Comparison of ENCODE assay signal across 8 mouse cellular contexts in genomic region chr11:94161267-94161646, GRCm38 (mm10). TPM values are rescaled to one million over a fixed set of nuclear protein-coding genes. Genes with fewer than 3 reads are reported as not detected.
DNase-seq lines count a peak whose midpoint lies in the region; ATAC-seq lines count a peak whose summit lies in the region.

No protein-coding gene starts in this region.

- peak; percentile 80 for DNase-seq in 3T3-L1 (ENCODE audit: low read depth, low spot score)
- DNase-seq in NIH3T3 (ENCODE audit: low read depth) = peak; percentile 74
- no peak for DNase-seq in embryonic facial prominence, embryonic 11.5 days (ENCODE audit: low spot score)
- peak; percentile 62 to 63 for DNase-seq in heart, postnatal 10 days
- DNase-seq in kidney, postnatal 25 days = peak; percentile 86 to 94
- peak; percentile 55 for DNase-seq in lung, postnatal 14 days
- DNase-seq in thymus, postnatal 14 days = no peak

- H3K4me3 ChIP-seq in embryonic facial prominence, embryonic 11.5 days (ENCODE audit: low read depth, low read length) = no peak overlapping the region
- H3K4me3 ChIP-seq in stomach, embryonic 14.5 days (ENCODE audit: low read depth, low read length) = no peak overlapping the region

- H3K36me3 ChIP-seq in embryonic facial prominence, embryonic 11.5 days (replicated peaks; ENCODE audit: control insufficient read depth, insufficient read depth, low read depth, low read length) = no peaks in the 10 kb centered on the region
- no peaks in the 10 kb centered on the region for H3K36me3 ChIP-seq in stomach, embryonic 14.5 days (ENCODE audit: control insufficient read depth, insufficient read depth, low read length)

- 36% methylated on average over 9 of the region's 9 CpGs for WGBS in embryonic facial prominence, embryonic 11.5 days
- 29% methylated on average over 9 of the region's 9 CpGs for WGBS in stomach, embryonic 14.5 days

- H3K4me1 ChIP-seq in embryonic facial prominence, embryonic 11.5 days (ENCODE audit: control insufficient read depth, insufficient read depth, low read length) = peaks cover 5% of the 10 kb centered on the region
- peaks cover 27% of the 10 kb centered on the region for H3K4me1 ChIP-seq in stomach, embryonic 14.5 days (ENCODE audit: control insufficient read depth, insufficient read depth, low read length)

- H3K9ac ChIP-seq in embryonic facial prominence, embryonic 11.5 days (replicated peaks; ENCODE audit: low read length) = no peak overlapping the region
- no peak overlapping the region for H3K9ac ChIP-seq in stomach, embryonic 14.5 days (replicated peaks; ENCODE audit: low read depth, low read length)

- ATAC-seq in embryonic facial prominence, embryonic 11.5 days (replicated peaks; ENCODE audit: insufficient number of reproducible peaks, low FRiP score, low TSS enrichment, low read depth) = no peak
- ATAC-seq in stomach, embryonic 14.5 days (ENCODE audit: insufficient number of reproducible peaks, insufficient read depth, low FRiP score, low read depth) = peak; percentile 44; the same call in 1 of the 2 replicates

- H3K4me2 ChIP-seq in embryonic facial prominence, embryonic 11.5 days (ENCODE audit: low read depth, low read length) = peak overlapping the region; percentile 40; the same call in 1 of the 2 replicates
- H3K4me2 ChIP-seq in stomach, embryonic 14.5 days (replicated peaks; ENCODE audit: low read depth, low read length) = peak overlapping the region; percentile 33; the same call in 1 of the 2 replicates

- no peaks in the 10 kb centered on the region for H3K9me3 ChIP-seq in embryonic facial prominence, embryonic 11.5 days (replicated peaks; ENCODE audit: control insufficient read depth, low read length)
- no peaks in the 10 kb centered on the region for H3K9me3 ChIP-seq in stomach, embryonic 14.5 days (ENCODE audit: control insufficient read depth, low read depth, low read length)

- peak overlapping the region; percentile 67; the same call in 1 of the 2 replicates for H3K27ac ChIP-seq in embryonic facial prominence, embryonic 11.5 days (replicated peaks; ENCODE audit: low read depth, low read length)
- H3K27ac ChIP-seq in stomach, embryonic 14.5 days (ENCODE audit: low read length) = peak overlapping the region; percentile 83

- H3K27me3 ChIP-seq in embryonic facial prominence, embryonic 11.5 days (ENCODE audit: control insufficient read depth, insufficient read depth, low read length) = no peaks in the 10 kb centered on the region
- no peaks in the 10 kb centered on the region for H3K27me3 ChIP-seq in stomach, embryonic 14.5 days (ENCODE audit: control insufficient read depth, insufficient read depth, low read length)

- intact Hi-C loops in heart, postnatal 10 days (cut with DNase I) = no loop called here

RNA-seq across cellular contexts. Expression of gene Tob1, which starts 50.0 kb away (rescaled TPM):
- polyA plus RNA-seq in embryonic facial prominence, embryonic 11.5 days (2014; fragmentation: Nextera tagmentation; extraction: Ambion mirVana) = 32.0 and 32.8 TPM in 2 replicates
- 10 to 100 TPM; 67.4 to 81.0 TPM for total RNA-seq in heart, postnatal 10 days (2021)
- polyA plus RNA-seq in stomach, embryonic 14.5 days (2014; fragmentation: Nextera tagmentation; extraction: Ambion mirVana) = 24.2 and 30.5 TPM in 2 replicates

Comparison
In these comparisons a context has a peak if more than half of its experiments do, and no peak if none do; other contexts are left out.
1. DNase-seq: peak in 3T3-L1 (single experiment), NIH3T3 (single experiment), heart, postnatal 10 days (2 of 2), kidney, postnatal 25 days (2 of 2) and lung, postnatal 14 days (single experiment); none in embryonic facial prominence, embryonic 11.5 days (single experiment) and thymus, postnatal 14 days (single experiment).